Mouse (Mus musculus) small intestine, adult 2 months (tissue): ENCODE data around the gene Tmem240. TPM values are rescaled to one million over a fixed set of nuclear protein-coding genes. Genes with fewer than 3 reads are reported as not detected.

Experiments used
- H3K27ac ChIP-seq: fragments of 200-500 bp; 2 replicates; pipeline ENCODE4 v1.5.1; 2012; ENCODE audit warnings: low read depth, low read length, control low read depth, inconsistent platforms; ENCODE audit not compliant: insufficient read depth
- H3K27me3 ChIP-seq: fragments of 200-500 bp; 2 replicates; pipeline ENCODE4 v1.6.1; 2012; ENCODE audit warnings: mild to moderate bottlenecking, moderate library complexity, low read length, inconsistent platforms; ENCODE audit not compliant: control insufficient read depth, insufficient read depth
- H3K36me3 ChIP-seq: fragments of 200-500 bp; 2 replicates; pipeline ENCODE4 v1.6.1; 2012; ENCODE audit warnings: mild to moderate bottlenecking, low read length, control low read depth, inconsistent platforms; ENCODE audit not compliant: control insufficient read depth, insufficient read depth
- H3K4me1 ChIP-seq: fragments of 200-500 bp; 2 replicates; pipeline ENCODE4 v1.6.1; 2012; ENCODE audit warnings: low read length, inconsistent platforms, mixed read lengths; ENCODE audit not compliant: control insufficient read depth, insufficient read depth, insufficient read length
- H3K4me3 ChIP-seq: fragments of 200-500 bp; 2 replicates; pipeline ENCODE4 v1.5.1; 2012; ENCODE audit warnings: low read depth, mild to moderate bottlenecking, control low read depth, inconsistent platforms, low read length, moderate library complexity
- CTCF ChIP-seq: fragments of 200-500 bp; IDR thresholded peaks from 2 replicates; pipeline ENCODE4 v1.5.1; 2012; ENCODE audit warnings: low read depth, mild to moderate bottlenecking, control low read depth, inconsistent platforms, low read length, moderate library complexity, mixed read lengths; ENCODE audit not compliant: insufficient replicate concordance, insufficient read length; ENCODE audit errors: extremely low read depth
- POLR2A ChIP-seq: fragments of 200-500 bp; IDR thresholded peaks from 2 replicates; pipeline ENCODE4 v1.6.1; 2012; ENCODE audit warnings: low read depth, mild to moderate bottlenecking, control low read depth, inconsistent platforms, low read length, moderate library complexity
- WGBS: fragments of 180-500 bp; shearing (Covaris S2); methylation state at CpG from one replicate; pipeline ENCODE4 v1.1.7; 2018; 5-methylcytosine and 5-hydroxymethylcytosine counted together
- polyA plus RNA-seq: library from polyadenylated mRNA; depleted of rRNA; stranded (reverse); fragments of >200 nt; gene quantifications from 2 replicates; pipeline ENCODE4 v1.2.3, GENCODE M21; 2012

Gene Tmem240
- polyA plus RNA-seq, 1 experiment, result 0.53 TPM

GRCm38 (mm10) chr4:155762357-155762756 is 27.8 kb downstream of the Tmem240 start:
- H3K27ac ChIP-seq, result no peak overlapping the region
- TF ChIP-seq CTCF (no peak), POLR2A (no peak)
- peaks cover 4% of the 10 kb centered on the region for H3K4me1 ChIP-seq
- no peaks in the 10 kb centered on the region for H3K36me3 ChIP-seq
- H3K27me3 ChIP-seq, result no peaks in the 10 kb centered on the region
- no peak overlapping the region for H3K4me3 ChIP-seq
- 73% methylated on average over 3 of the region's 3 CpGs for WGBS

DNA sequence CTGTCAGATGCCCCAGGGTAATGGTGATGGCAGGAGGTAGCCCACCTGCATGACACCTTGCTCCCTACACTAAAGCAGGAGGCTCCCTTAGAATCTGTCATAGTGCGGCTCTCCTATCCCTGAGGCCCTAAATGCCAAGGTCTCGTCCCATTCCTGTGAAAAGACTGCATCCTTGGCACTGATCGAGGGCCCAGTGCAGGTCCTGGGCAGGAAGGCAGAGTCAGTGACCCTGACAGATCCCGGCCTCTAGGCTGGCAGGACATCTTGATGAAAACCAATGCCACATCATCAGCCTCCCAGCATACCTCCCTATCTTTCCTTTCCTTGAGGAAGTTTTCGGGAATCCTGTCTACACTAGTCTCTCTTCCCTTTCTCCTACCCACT is 34.9 kb downstream of the Tmem240 start:
- WGBS, result 62% methylated on average over 5 of the region's 5 CpGs
- peaks cover 26% of the 10 kb centered on the region for H3K4me1 ChIP-seq
- TF ChIP-seq POLR2A (no peak; the same call in 1 of the 2 replicates), CTCF (no peak)
- 0 out of 2 replicates have a peak, but pooled peaks cover 5% of the 10 kb centered on the region for H3K36me3 ChIP-seq
- H3K27me3 ChIP-seq, result no peaks in the 10 kb centered on the region
- no peak overlapping the region for H3K27ac ChIP-seq
- H3K4me3 ChIP-seq, result peak overlapping the region; percentile 66; the same call in 1 of the 2 replicates

- Histone ChIP-seq H3K27me3 (no peaks in the 10 kb centered on the region), H3K27ac (peak overlapping the region; percentile 66), H3K36me3 (0 out of 2 replicates have a peak, but pooled peaks cover 5% of the 10 kb centered on the region), H3K4me1 (peaks cover 27% of the 10 kb centered on the region), H3K4me3 (peak overlapping the region; percentile 66)
- TF ChIP-seq POLR2A (peak; percentile 19; the same call in 1 of the 2 replicates), CTCF (peak; percentile 85)
- under 1% methylated on average over 39 of the region's 39 CpGs for WGBS
These were observed 35.4 kb downstream of the Tmem240 start for GRCm38 (mm10) chr4:155769880-155770512.

DNA sequence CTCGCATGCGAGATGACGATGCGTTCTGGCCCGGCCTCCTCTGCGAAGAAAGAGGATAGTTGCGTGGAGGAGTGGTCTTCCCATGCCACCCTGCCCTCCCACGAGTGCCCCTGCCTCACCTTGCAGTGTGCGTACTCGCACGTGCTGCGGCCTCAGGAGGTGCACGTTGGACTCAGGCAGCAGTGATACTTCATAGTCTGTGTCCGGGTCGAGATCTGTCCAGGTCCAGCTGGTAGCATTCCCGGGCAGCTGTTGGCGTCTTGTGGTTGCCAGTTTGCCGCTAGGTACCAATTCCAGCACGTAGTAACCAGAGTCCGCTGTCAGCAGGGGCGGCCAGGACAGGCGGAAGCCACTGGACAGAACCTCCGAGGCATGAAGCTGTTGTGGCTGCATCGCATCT is 36.0 kb downstream of the Tmem240 start:
- no peak for TF ChIP-seq POLR2A
- no peak for TF ChIP-seq CTCF
- 57% methylated on average over 24 of the region's 24 CpGs for WGBS
- Histone ChIP-seq H3K27ac (peak overlapping the region; percentile 66; the same call in 1 of the 2 replicates), H3K27me3 (no peaks in the 10 kb centered on the region), H3K4me1 (peaks cover 31% of the 10 kb centered on the region), H3K4me3 (peak overlapping the region; percentile 66), H3K36me3 (0 out of 2 replicates have a peak, but pooled peaks cover 5% of the 10 kb centered on the region)

GRCm38 (mm10) chr4:155771706-155772105 is 37.1 kb downstream of the Tmem240 start:
- TF ChIP-seq POLR2A (no peak), CTCF (no peak)
- peak overlapping the region; percentile 91 for H3K27ac ChIP-seq
- WGBS, result 33% methylated on average over 2 of the region's 2 CpGs

DNA sequence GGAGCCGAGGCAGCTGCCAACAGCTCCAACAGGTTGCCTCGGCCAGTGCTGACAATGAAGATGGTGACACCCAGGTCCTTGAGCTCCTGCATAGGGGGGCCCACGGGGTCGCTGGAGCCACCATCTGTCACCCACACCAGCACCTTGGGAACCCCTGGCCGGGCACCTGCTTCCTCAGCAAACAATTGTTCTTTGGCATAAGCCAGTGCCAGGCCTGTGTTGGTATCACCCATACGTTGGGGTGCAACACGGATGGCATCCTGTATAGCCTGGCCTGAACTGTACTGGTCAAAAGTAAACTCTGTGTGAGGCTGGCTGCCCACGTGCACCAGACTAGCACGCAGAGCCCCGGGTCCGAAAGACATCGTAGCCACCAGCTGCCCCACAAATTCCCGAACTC is 38.2 kb downstream of the Tmem240 start:
- H3K27ac ChIP-seq, result peak overlapping the region; percentile 91
- H3K27me3 ChIP-seq, result no peaks in the 10 kb centered on the region
- WGBS, result 85% methylated on average over 13 of the region's 13 CpGs
- TF ChIP-seq POLR2A (0 out of 2 replicates have a peak, but pooled peaks have one; percentile 10), CTCF (no peak)
- H3K36me3 ChIP-seq, result 0 out of 2 replicates have a peak, but pooled peaks cover 5% of the 10 kb centered on the region
- peak overlapping the region; percentile 38 for H3K4me3 ChIP-seq
- peaks cover 45% of the 10 kb centered on the region for H3K4me1 ChIP-seq

More at GRCm38 (mm10) chr4:155771706-155772105, 37.1 kb downstream of the Tmem240 start:
- peaks cover 35% of the 10 kb centered on the region for H3K4me1 ChIP-seq
- H3K36me3 ChIP-seq, result 0 out of 2 replicates have a peak, but pooled peaks cover 5% of the 10 kb centered on the region
- H3K4me3 ChIP-seq, result peak overlapping the region; percentile 38
- no peaks in the 10 kb centered on the region for H3K27me3 ChIP-seq

DNA sequence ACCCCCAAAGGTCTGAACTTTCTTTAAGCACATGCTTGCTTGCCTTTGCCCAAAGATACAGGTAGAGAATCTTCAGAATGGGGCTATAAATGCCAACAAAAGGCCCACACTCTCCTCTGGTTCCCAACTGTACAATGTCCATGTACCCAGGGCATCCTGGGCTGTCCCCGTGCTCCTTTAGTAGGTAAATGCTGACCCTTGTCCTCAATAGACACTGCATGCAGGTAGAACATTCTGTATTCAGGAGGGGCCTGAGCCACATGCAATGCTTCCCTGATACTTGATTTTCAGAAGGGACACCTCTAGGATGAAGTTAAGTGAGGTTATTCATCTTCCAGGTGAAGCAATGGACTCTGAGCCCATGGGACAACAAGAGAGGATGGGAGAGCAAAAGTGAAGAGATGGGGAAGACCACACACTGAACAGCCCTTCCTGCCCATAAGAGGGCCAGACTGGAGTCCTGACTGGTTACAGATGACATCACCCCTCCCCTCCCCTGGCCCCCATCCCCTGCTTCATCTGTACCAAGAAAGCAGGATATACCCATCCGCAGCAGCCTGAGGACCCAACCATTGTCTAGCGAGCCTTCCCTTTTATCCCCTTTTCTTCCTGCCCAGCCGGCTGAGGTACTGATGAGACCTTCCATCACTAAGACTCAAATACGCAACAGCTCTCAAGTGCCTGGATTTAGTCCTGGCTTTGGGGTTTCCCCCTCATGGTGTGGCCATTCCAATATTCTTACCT is 38.9 kb downstream of the Tmem240 start:
- Histone ChIP-seq H3K36me3 (0 out of 2 replicates have a peak, but pooled peaks cover 5% of the 10 kb centered on the region), H3K4me3 (peak overlapping the region; percentile 69), H3K27me3 (no peaks in the 10 kb centered on the region), H3K4me1 (peaks cover 46% of the 10 kb centered on the region), H3K27ac (peak overlapping the region; percentile 91)
- whole genome bisulfite sequencing, result 64% methylated on average over 5 of the region's 5 CpGs
- no peak for TF ChIP-seq POLR2A
- TF ChIP-seq CTCF, result no peak
